Mouse (Mus musculus): ENCODE measurements at regions not wholly inside any gene's neighbourhood (a gene's known extent, or its start where the extent isn't known, plus 50 kb on each side); places are given as distances from the start of the nearest gene placed in this dataset.

DNA sequence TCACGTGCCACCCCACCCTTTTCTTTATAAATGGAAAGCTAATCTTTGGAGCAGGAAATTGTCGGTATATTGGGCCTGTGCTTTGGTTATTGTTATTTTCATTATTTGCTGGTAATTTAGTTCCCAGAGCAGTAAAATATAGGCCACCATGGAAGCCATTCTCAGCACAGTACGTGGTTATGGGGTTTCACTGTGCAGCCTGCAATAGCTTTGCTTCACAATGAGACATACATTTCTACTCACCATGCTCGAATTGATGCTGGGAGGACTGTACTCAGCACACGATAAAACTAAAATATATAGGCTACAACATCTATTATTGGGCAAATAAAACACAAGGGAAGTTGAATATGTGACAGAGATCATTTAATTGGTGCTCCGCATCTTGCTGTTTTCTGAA, 282.0 kb downstream of the Kctd12 start:
- TF ChIP-seq CTCF (IDR thresholded peaks at IDR 0.05; ENCODE audit: control insufficient read depth, insufficient read depth, insufficient replicate concordance, low read depth, low read length) (no peak), POLR2A (IDR thresholded peaks at IDR 0.05; ENCODE audit: control insufficient read depth, low read depth, low read length) (no peak)
